Comparison of ENCODE assay signal across 8 mouse cellular contexts in genomic region chr17:47610849-47611660, GRCm38 (mm10). TPM values are rescaled to one million over a fixed set of nuclear protein-coding genes. Genes with fewer than 3 reads are reported as not detected.
DNase-seq lines count a peak whose midpoint lies in the region; ATAC-seq and TF ChIP-seq lines count a peak whose summit lies in the region.

Gene Bysl (minus strand): TSS chr17:47611492.
Gene Med20 (plus strand): TSS chr17:47611582.
Gene Gm20517 (plus strand): TSS chr17:47611589.

- in situ Hi-C loops in CH12.LX (cut with MboI; ENCODE audit: low pct_ligation_motif_present, low pct_unique_long_range_greater_than_20kb, low sequenced_read_pairs) = loop anchor here (5.0 to 25.0 kb wide), 2 partner anchors 76 to 224 kb away; partner anchors contain the start of genes Frs3, Guca1b and Tomm6

- H3K4me3 ChIP-seq in CH12.LX (replicated peaks in 1 of 3; ENCODE audit: low read depth in 2 of 3, low read length in 2 of 3, poor library complexity in 1 of 3) = peak within 1 kb of the TSS; percentile 79 to 100 (median 96)
- H3K4me3 ChIP-seq in forebrain, embryonic 12.5 days (replicated peaks) = peak within 1 kb of the TSS; percentile 83
- H3K4me3 ChIP-seq in heart, postnatal 0 days (ENCODE audit: low read depth, low read length) = peak within 1 kb of the TSS; percentile 65
- peak within 1 kb of the TSS; percentile 93 for H3K4me3 ChIP-seq in liver, embryonic 16.5 days (ENCODE audit: low read depth, low read length)
- peak within 1 kb of the TSS; percentile 62 for H3K4me3 ChIP-seq in neural tube, embryonic 13.5 days
- peak within 1 kb of the TSS; percentile 98 for H3K4me3 ChIP-seq in testis, adult 2 months (ENCODE audit: control insufficient read depth, low read depth, low read length)

- H3K9me3 ChIP-seq in CH12.LX (replicated peaks; ENCODE audit: low read length) = no peaks in the 10 kb centered on the region
- H3K9me3 ChIP-seq in forebrain, embryonic 12.5 days = no peaks in the 10 kb centered on the region
- H3K9me3 ChIP-seq in heart, postnatal 0 days (replicated peaks; ENCODE audit: control insufficient read depth, low read length) = no peaks in the 10 kb centered on the region
- H3K9me3 ChIP-seq in liver, embryonic 16.5 days (replicated peaks; ENCODE audit: control insufficient read depth, low read length) = no peaks in the 10 kb centered on the region
- no peaks in the 10 kb centered on the region for H3K9me3 ChIP-seq in neural tube, embryonic 13.5 days

- TF ChIP-seq EP300 in CH12.LX (IDR thresholded peaks at IDR 0.05; ENCODE audit: low read length) = no peak
- peak; percentile 56; the same call in 1 of the 2 replicates for TF ChIP-seq EP300 in heart, postnatal 0 days (IDR thresholded peaks at IDR 0.05; ENCODE audit: low read depth)

- H3K9ac ChIP-seq in CH12.LX (ENCODE audit: insufficient read depth, low read depth) = peak within 1 kb of the TSS; percentile 89
- H3K9ac ChIP-seq in forebrain, embryonic 12.5 days = peak within 1 kb of the TSS; percentile 77
- H3K9ac ChIP-seq in heart, postnatal 0 days (replicated peaks; ENCODE audit: low read depth, low read length) = peak within 1 kb of the TSS; percentile 70
- peak within 1 kb of the TSS; percentile 91 for H3K9ac ChIP-seq in liver, embryonic 16.5 days (ENCODE audit: low read depth, low read length)
- peak within 1 kb of the TSS; percentile 82 for H3K9ac ChIP-seq in neural tube, embryonic 13.5 days

- under 1% methylated on average over 59 of the region's 59 CpGs for WGBS in forebrain, embryonic 12.5 days
- under 1% methylated on average over 59 of the region's 59 CpGs for WGBS in heart, postnatal 0 days
- under 1% methylated on average over 59 of the region's 59 CpGs for whole genome bisulfite sequencing in liver, embryonic 16.5 days (ENCODE audit: insufficient replicate concordance)
- under 1% methylated on average over 59 of the region's 59 CpGs for WGBS in neural tube, embryonic 13.5 days

- peak; percentile 97 for ATAC-seq in forebrain, embryonic 12.5 days (ENCODE audit: low FRiP score)
- ATAC-seq in heart, postnatal 0 days (ENCODE audit: insufficient read depth, low read depth) = peak; percentile 95
- ATAC-seq in liver, embryonic 16.5 days (ENCODE audit: low read depth) = peak; percentile 92
- ATAC-seq in neural tube, embryonic 13.5 days (ENCODE audit: low read depth) = peak; percentile 96

- no peaks in the 10 kb centered on the region for H3K27me3 ChIP-seq in CH12.LX (replicated peaks)
- no peaks in the 10 kb centered on the region for H3K27me3 ChIP-seq in forebrain, embryonic 12.5 days
- H3K27me3 ChIP-seq in heart, postnatal 0 days (ENCODE audit: control insufficient read depth, insufficient read depth, low read length) = no peaks in the 10 kb centered on the region
- H3K27me3 ChIP-seq in liver, embryonic 16.5 days (ENCODE audit: control insufficient read depth, insufficient read depth, low read depth, low read length) = no peaks in the 10 kb centered on the region
- no peaks in the 10 kb centered on the region for H3K27me3 ChIP-seq in neural tube, embryonic 13.5 days
- no peaks in the 10 kb centered on the region for H3K27me3 ChIP-seq in testis, adult 2 months (ENCODE audit: control insufficient read depth, insufficient read depth, low read length)

- no peak; the same call in 1 of the 2 replicates for TF ChIP-seq RAD21 in CH12.LX (IDR thresholded peaks at IDR 0.05; ENCODE audit: low read depth, low read length)

- peak within 1 kb of the TSS; percentile 65 for H3K27ac ChIP-seq in CH12.LX (ENCODE audit: insufficient read depth, low read depth)
- peak within 1 kb of the TSS; percentile 65 for H3K27ac ChIP-seq in forebrain, embryonic 12.5 days
- peak within 1 kb of the TSS; percentile 69 for H3K27ac ChIP-seq in heart, postnatal 0 days (ENCODE audit: low read depth)
- H3K27ac ChIP-seq in liver, embryonic 16.5 days (ENCODE audit: low read length) = peak within 1 kb of the TSS; percentile 91
- H3K27ac ChIP-seq in neural tube, embryonic 13.5 days (replicated peaks) = peak within 1 kb of the TSS; percentile 53
- H3K27ac ChIP-seq in testis, adult 2 months (ENCODE audit: control insufficient read depth, insufficient read depth, low read depth, low read length) = peak within 1 kb of the TSS; percentile 76

- H3K4me1 ChIP-seq in CH12.LX (ENCODE audit: control insufficient read depth in 1 of 2, insufficient read depth in 2 of 2) = peaks cover 10 to 32% of the 10 kb centered on the region in 2 experiments
- H3K4me1 ChIP-seq in forebrain, embryonic 12.5 days = peaks cover 21% of the 10 kb centered on the region
- peaks cover 11% of the 10 kb centered on the region; the same call in 1 of the 2 replicates for H3K4me1 ChIP-seq in heart, postnatal 0 days (ENCODE audit: control insufficient read depth, insufficient read depth)
- H3K4me1 ChIP-seq in liver, embryonic 16.5 days (ENCODE audit: control insufficient read depth, low read depth, low read length) = peaks cover 47% of the 10 kb centered on the region
- peaks cover 27% of the 10 kb centered on the region for H3K4me1 ChIP-seq in neural tube, embryonic 13.5 days (replicated peaks)
- H3K4me1 ChIP-seq in testis, adult 2 months (ENCODE audit: control insufficient read depth, insufficient read depth, low read length) = peaks cover 5% of the 10 kb centered on the region

- TF ChIP-seq POLR2A in CH12.LX (IDR thresholded peaks at IDR 0.05; ENCODE audit: low read depth, low read length) = peak; percentile 76
- TF ChIP-seq POLR2A in testis, adult 2 months (IDR thresholded peaks at IDR 0.05; ENCODE audit: control insufficient read depth, low read depth, low read length) = peak; percentile 87

- peak; percentile 84 to 85 for TF ChIP-seq CTCF in CH12.LX (conservative IDR thresholded peaks at IDR 0.05 in 1 of 2, IDR thresholded peaks at IDR 0.05 in 1 of 2; ENCODE audit: low read depth in 2 of 2, low read length in 2 of 2)
- peak; percentile 83 for TF ChIP-seq CTCF in heart, postnatal 0 days (IDR thresholded peaks at IDR 0.05; ENCODE audit: low read depth)
- peak; percentile 86 for TF ChIP-seq CTCF in testis, adult 2 months (IDR thresholded peaks at IDR 0.05; ENCODE audit: control insufficient read depth, insufficient read depth, insufficient replicate concordance, low read depth, low read length)

- peaks cover 70% of the 10 kb centered on the region for H3K79me2 ChIP-seq in CH12.LX (replicated peaks; ENCODE audit: control insufficient read depth, extremely low read depth, insufficient read depth, poor library complexity, severe bottlenecking)

- peak within 1 kb of the TSS; percentile 72 for H3K4me2 ChIP-seq in CH12.LX (ENCODE audit: insufficient read depth, low read depth, poor library complexity, severe bottlenecking)
- peak within 1 kb of the TSS; percentile 93 for H3K4me2 ChIP-seq in forebrain, embryonic 12.5 days
- H3K4me2 ChIP-seq in heart, postnatal 0 days (ENCODE audit: low read depth, low read length) = peak within 1 kb of the TSS; percentile 76
- H3K4me2 ChIP-seq in liver, embryonic 16.5 days (ENCODE audit: low read depth, low read length) = peak within 1 kb of the TSS; percentile 88
- peak within 1 kb of the TSS; percentile 89 for H3K4me2 ChIP-seq in neural tube, embryonic 13.5 days

- peaks cover 44 to 69% of the 10 kb centered on the region in 2 experiments for H3K36me3 ChIP-seq in CH12.LX (replicated peaks in 1 of 2; ENCODE audit: control insufficient read depth in 1 of 2, insufficient read depth in 1 of 2, low read length in 1 of 2)
- H3K36me3 ChIP-seq in forebrain, embryonic 12.5 days (replicated peaks) = peaks cover 34% of the 10 kb centered on the region
- H3K36me3 ChIP-seq in heart, postnatal 0 days (replicated peaks; ENCODE audit: control insufficient read depth, insufficient read depth, low read length) = peaks cover 36% of the 10 kb centered on the region
- peaks cover 28% of the 10 kb centered on the region for H3K36me3 ChIP-seq in liver, embryonic 16.5 days (ENCODE audit: control insufficient read depth, insufficient read depth)
- H3K36me3 ChIP-seq in neural tube, embryonic 13.5 days = peaks cover 37% of the 10 kb centered on the region
- H3K36me3 ChIP-seq in testis, adult 2 months (ENCODE audit: control insufficient read depth, insufficient read depth, low read length) = peaks cover 3% of the 10 kb centered on the region

- DNase-seq in CH12.LX (ENCODE audit: extremely low read depth) = peak; percentile 96
- peak; percentile 94 for DNase-seq in c-Kit-positive CD71-positive TER-119-negative erythroid progenitor cells, embryonic 14.5 days (ENCODE audit: low read depth)
- DNase-seq in heart, postnatal 0 days (ENCODE audit: low spot score) = peak; percentile 92
- DNase-seq in kidney, postnatal 4 days = peak; percentile 99

- dilution Hi-C loops in CH12.LX (cut with MboI; ENCODE audit: extremely low pct_ligation_motif_present, extremely low pct_unique_long_range_greater_than_20kb, low sequenced_read_pairs) = no loop called here

RNA-seq across cellular contexts. Expression of gene Bysl, which starts in this region (rescaled TPM):
- total RNA-seq in CH12.LX (2012; rRNA removed) = 28.0 and 40.1 TPM in 2 replicates
- total RNA-seq in CH12.LX (2014; rRNA removed) = 24.0 and 24.4 TPM in 2 replicates
- polyA plus RNA-seq in CH12.LX (2012; ENCODE audit: insufficient read length, low read depth) = 57.4 and 60.5 TPM in 2 replicates
- polyA plus RNA-seq in forebrain, embryonic 12.5 days (2016; fragmentation: Nextera tagmentation; extraction: Ambion mirVana) = 32.7 and 33.7 TPM in 2 replicates
- total RNA-seq in heart, postnatal 0 days (2014; rRNA removed; ENCODE audit: low replicate concordance) = 14.3 and 17.4 TPM in 2 replicates
- 15.8 and 19.9 TPM in 2 replicates for polyA plus RNA-seq in heart, postnatal 0 days (2015; fragmentation: Nextera tagmentation; extraction: Ambion mirVana)
- 12.5 and 12.7 TPM in 2 replicates for polyA plus RNA-seq in liver, embryonic 16.5 days (2015; fragmentation: Nextera tagmentation; extraction: Ambion mirVana)
- 32.9 and 33.2 TPM in 2 replicates for polyA plus RNA-seq in neural tube, embryonic 13.5 days (2015; fragmentation: Nextera tagmentation; extraction: Ambion mirVana)
- polyA plus RNA-seq in testis, adult 2 months (2012; rRNA removed) = 16.3 and 17.6 TPM in 2 replicates

RNA-seq across cellular contexts. Expression of gene Med20, which starts in this region (rescaled TPM):
- 30.5 and 31.0 TPM in 2 replicates for total RNA-seq in CH12.LX (2012; rRNA removed)
- 42.5 and 43.5 TPM in 2 replicates for total RNA-seq in CH12.LX (2014; rRNA removed)
- 31.1 and 31.2 TPM in 2 replicates for polyA plus RNA-seq in CH12.LX (2012; ENCODE audit: insufficient read length, low read depth)
- 38.5 and 41.5 TPM in 2 replicates for polyA plus RNA-seq in forebrain, embryonic 12.5 days (2016; fragmentation: Nextera tagmentation; extraction: Ambion mirVana)
- total RNA-seq in heart, postnatal 0 days (2014; rRNA removed; ENCODE audit: low replicate concordance) = 26.5 and 30.1 TPM in 2 replicates
- 21.8 and 26.3 TPM in 2 replicates for polyA plus RNA-seq in heart, postnatal 0 days (2015; fragmentation: Nextera tagmentation; extraction: Ambion mirVana)
- polyA plus RNA-seq in liver, embryonic 16.5 days (2015; fragmentation: Nextera tagmentation; extraction: Ambion mirVana) = 22.3 and 22.4 TPM in 2 replicates
- 38.9 and 39.7 TPM in 2 replicates for polyA plus RNA-seq in neural tube, embryonic 13.5 days (2015; fragmentation: Nextera tagmentation; extraction: Ambion mirVana)
- polyA plus RNA-seq in testis, adult 2 months (2012; rRNA removed) = 13.4 and 17.0 TPM in 2 replicates

RNA-seq across cellular contexts. Expression of gene Gm20517, which starts in this region (rescaled TPM):
- total RNA-seq in CH12.LX (2012; rRNA removed) = 1.7 and 1.8 TPM in 2 replicates
- 1.8 and 2.5 TPM in 2 replicates for total RNA-seq in CH12.LX (2014; rRNA removed)
- 1.1 and 2.6 TPM in 2 replicates for polyA plus RNA-seq in CH12.LX (2012; ENCODE audit: insufficient read length, low read depth)
- polyA plus RNA-seq in forebrain, embryonic 12.5 days (2016; fragmentation: Nextera tagmentation; extraction: Ambion mirVana) = 1.6 and 2.7 TPM in 2 replicates
- 2.3 TPM in 1 of 2 replicates, not detected in the other for total RNA-seq in heart, postnatal 0 days (2014; rRNA removed; ENCODE audit: low replicate concordance)
- 1.4 and 1.7 TPM in 2 replicates for polyA plus RNA-seq in heart, postnatal 0 days (2015; fragmentation: Nextera tagmentation; extraction: Ambion mirVana)
- polyA plus RNA-seq in liver, embryonic 16.5 days (2015; fragmentation: Nextera tagmentation; extraction: Ambion mirVana) = 0.97 and 1.1 TPM in 2 replicates
- polyA plus RNA-seq in neural tube, embryonic 13.5 days (2015; fragmentation: Nextera tagmentation; extraction: Ambion mirVana) = 2.4 and 3.0 TPM in 2 replicates
- polyA plus RNA-seq in testis, adult 2 months (2012; rRNA removed) = 20.6 and 25.0 TPM in 2 replicates

Comparison
In these comparisons a context has a peak if more than half of its experiments do, and no peak if none do; other contexts are left out.
1. Peak in every context shown above with its lines: DNase-seq, ATAC-seq, H3K4me3 ChIP-seq and H3K27ac ChIP-seq.